Mouse (Mus musculus): ENCODE results near the gene Med16.

The Med16 gene

DNA sequence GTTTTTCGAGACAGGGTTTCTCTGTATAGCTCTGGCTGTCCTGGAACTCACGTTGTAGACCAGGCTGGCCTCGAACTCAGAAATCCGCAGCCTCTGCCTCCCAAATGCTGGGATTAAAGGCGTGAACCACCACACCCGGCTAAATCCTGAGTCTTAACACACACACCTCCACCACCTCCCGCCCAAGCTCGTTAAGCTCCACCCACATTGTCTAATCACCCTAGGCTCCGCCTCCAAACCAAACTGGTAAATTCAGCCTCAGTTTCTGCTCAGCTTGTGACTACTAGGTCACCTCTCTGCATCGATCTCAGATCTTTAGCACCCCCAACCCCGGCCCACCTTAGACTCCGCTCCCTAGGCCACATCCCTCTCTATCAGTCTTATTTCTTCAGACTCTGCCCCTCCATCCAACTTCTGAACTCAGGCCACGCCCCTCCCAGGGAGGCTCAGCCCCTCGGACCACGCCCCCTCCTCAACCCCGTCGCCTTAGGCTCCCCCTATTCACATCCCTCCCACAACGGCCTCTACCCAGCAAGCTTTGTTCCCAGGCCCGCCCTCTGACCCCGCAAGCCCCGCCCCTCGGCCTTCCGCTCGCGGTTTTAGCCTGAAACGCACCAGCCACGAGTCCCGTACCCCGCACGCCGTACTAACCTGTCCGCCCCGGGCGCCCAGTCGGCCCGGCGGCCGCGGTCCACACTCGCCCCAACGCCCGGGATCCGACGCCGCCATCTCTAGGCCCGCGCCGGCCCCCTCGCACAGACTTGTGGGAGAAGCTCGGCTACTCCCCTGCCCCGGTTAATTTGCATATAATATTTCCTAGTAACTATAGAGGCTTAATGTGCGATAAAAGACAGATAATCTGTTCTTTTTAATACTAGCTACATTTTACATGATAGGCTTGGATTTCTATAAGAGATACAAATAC, at the start of gene Med16:
Gene Med16 (minus strand): TSS at position 757 of the 925 bp plus-strand sequence.
- in situ Hi-C loops (cut with MboI, MseI): no loop called here

DNA sequence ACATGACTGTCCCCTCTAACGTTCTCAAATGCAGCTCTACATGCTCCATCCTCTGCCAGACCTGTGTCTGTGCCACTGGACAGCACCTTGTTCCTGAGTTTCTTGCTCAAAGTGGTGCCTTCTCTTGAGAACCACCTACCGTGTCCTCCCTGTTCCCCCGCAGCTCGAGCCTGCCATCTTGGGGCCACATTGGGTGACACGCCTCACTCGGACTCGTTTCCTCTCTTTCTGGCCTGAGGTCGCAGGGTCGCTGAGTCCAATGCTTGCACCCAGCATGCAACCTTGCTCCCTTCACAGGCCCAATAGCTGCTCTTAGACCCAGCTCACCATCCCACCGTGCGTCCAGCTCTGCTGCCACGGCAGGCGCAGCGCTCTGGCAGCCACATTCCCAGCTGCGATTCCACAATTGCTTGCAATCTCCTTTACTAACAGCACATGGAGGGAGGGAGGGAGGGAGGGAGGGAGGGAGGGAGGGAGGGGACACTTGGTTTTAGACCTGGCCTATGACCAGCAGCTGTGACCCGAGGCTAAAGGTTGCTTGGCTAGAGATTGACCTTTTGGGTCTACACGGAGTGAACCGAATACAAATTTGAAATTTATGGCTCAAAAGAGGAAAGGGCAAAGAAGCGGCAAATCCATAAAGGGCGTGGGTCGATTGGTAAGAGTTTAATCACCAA, 49.6 kb upstream of the Med16 start:
- in situ Hi-C loops (cut with MboI, MseI): no loop called here

DNA sequence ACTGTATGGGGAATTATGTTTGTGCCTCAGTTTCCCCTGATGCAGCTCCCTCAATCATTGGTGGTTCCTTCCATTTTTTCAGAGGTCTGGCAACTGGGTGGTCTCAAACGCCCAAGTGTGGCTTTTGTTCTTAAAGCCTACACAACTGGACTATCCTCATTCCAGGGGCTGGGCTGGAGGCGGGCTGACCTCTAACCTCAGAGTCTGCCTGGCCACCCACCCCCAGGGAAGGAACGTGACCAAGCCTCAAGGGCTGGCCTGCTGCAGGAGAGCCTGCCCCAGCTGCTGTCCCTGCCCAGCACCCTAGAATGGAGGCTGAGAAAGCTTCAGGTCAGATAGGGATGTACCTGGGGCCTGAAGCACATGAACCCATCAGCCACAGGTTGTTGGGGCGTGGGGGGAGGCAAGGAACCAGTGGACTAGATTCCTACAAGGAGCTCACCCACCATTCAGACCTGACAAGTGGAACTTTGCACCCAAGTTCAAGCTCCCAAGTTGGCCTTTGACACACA, 48.0 kb upstream of the Med16 start:
- in situ Hi-C loops (cut with MboI, MseI): no loop called here

DNA sequence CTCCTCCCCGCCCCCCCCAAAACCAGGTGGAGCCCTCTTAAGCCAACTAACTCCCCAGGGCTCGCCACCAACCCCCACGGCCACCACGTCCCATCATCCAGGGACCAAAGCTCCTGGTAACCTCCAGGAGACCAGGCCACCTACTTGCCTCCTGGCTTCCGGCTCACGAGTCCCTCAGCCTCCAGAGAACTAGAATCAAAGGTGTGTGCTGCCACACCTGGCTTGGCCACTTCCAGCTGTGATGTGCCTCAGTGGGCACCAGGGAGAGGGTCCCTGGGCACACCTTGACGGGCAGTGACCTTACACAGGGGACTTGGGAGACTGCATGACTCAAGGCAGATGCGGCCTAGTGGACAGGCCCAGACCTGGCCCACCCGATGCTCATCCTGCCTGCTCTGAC, 47.0 kb upstream of the Med16 start:
- in situ Hi-C loops (cut with MboI, MseI): no loop called here

DNA sequence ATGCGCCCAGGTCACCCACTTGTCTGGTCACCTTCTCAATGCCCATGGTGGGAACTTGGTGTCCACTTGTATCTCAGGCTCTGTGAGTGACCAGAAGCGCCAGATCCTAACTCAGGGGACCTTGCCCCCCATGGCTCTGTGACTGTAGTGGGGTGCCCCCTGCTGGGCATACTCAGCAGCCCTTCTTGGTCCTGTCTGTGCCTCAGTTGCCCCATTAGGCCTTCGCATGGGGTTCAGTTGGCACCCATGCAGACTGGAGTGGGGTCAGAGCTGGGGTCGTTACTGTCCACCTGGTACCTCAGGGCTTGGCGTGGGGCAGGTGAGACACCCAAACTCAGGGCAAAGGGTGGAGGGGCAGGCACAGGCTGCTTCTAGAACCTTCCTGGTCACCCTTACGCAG, 45.2 kb upstream of the Med16 start:
- in situ Hi-C loops (cut with MboI, MseI): loop anchor here (5.0 kb wide), 1 partner anchor 67 kb away; the partner anchor contains the start of gene Elane

DNA sequence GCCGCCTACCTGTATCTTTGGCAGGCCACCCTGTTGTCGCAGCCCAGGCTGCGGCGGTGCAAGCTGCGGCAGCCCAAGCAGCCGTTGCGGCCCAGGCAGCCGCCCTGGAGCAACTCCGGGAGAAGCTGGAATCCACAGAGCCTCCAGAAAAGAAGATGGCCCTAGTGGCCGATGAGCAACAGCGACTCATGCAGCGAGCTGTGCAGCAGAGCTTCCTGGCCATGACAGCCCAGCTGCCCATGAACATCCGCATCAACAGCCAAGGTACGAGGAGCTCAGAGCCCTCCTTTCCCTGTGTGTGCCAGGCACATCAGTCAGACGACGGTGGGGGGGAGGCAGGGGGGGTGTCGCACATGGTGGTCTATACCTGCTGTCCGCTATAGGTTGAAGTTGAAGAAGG, 41.9 kb upstream of the Med16 start:
- in situ Hi-C loops (cut with MboI, MseI): loop anchor here (5.0 kb wide), 1 partner anchor 63 kb away; the partner anchor contains the start of gene Elane

DNA sequence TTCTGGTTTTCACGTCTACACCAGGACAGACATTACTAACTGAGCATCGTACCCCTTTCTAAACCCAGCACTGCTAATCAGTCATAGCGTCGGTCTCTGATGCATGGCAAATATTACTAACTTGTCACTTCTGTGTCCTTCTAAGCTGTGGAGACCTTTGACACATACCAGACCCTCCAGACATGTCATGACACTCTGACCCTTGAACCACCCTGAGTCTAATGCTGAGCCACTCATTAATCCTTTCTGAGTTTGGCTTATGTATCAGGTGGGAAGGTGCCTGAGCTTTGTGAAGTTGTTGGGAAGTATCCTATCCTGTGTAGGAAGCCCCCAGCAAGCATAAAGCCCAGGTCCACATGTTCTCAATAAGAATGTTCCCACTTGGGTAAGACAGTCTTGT, 41.1 kb upstream of the Med16 start:
- in situ Hi-C loops (cut with MboI, MseI): loop anchor here (5.0 kb wide), 1 partner anchor 63 kb away; the partner anchor contains the start of gene Elane

DNA sequence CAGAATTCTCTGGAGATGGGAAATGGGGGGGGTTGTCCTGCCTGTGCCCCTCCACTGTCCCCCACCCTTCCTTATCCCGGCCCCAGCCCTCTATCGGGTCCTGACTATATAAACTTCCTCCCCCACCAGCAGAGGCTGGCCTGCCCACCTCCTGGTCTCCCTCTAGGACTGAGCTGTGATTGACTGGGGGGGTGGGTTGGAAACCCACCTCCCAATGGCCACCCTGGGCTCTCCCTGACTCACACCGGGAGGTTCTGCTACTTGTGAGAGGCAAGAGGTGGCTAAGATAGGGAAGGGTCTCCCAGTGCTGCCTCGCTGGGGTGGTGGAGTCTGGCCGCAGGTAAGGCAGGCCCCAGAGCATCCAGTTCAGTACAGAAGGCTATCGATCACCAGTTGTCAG, 38.8 kb upstream of the Med16 start:
- in situ Hi-C loops (cut with MboI, MseI): no loop called here

DNA sequence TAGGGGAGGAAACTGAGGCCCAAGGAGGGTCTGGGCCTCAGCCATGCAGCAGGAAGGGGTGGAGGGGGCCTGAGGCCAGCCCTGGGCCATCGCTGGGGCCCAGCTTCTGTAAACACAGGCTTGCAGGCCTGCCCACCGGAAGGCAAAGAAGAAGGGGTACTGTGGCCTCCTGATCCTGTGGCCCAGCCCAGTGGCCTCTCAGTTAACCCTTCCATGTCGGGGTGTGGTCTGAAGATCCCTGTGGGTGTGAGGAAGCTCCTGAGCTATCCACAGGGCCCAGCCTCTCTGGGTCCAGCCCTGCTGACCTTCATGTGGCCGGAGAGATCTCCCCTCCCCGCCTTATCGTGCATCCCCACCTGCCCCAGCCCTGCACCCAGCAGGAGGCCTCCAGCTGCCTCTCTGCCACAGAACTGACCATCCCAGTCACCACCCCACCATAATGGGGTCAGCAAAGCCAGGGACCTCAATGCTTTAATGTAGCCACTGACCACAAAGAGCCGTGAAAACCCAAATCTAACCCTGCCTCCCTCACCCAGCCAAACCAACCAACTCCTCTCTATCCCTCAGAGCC, 38.1 kb upstream of the Med16 start:
- in situ Hi-C loops (cut with MboI, MseI): no loop called here

DNA sequence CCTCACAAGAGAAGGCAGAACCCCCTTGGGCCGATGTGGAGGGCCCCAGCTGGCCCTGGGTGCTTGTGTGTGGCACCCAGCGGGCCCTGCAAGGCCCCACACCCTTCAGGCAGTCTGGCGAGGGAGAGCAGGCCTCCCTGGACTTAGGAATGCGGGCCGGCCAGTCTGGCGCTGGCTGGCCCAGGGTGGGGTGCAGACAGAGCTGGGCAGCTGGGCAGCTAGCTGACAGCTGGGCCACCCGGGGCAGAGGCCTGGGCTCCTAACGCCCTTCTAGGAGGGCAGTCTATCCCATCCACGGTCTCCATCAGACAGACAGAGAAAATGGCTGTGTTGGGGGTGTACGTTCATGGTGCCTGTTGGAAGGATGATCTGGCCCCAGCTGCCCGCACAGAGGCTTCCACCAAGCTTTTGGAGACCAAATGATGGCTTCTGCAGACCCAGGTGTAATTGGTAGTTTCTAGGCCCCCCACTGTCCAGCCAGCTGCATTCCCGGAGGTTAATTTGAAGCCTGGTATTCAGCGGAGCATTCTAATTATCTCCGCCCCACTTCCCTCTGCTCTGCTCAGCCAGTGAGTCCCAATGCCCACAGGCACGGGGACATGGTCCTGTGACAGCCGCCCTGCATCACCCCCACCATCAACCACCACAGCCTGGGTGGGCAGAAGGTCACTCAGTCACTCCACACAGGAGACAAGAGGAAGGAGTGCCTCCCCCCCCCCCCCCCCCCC, 36.9 kb upstream of the Med16 start:
- in situ Hi-C loops (cut with MboI, MseI): no loop called here

DNA sequence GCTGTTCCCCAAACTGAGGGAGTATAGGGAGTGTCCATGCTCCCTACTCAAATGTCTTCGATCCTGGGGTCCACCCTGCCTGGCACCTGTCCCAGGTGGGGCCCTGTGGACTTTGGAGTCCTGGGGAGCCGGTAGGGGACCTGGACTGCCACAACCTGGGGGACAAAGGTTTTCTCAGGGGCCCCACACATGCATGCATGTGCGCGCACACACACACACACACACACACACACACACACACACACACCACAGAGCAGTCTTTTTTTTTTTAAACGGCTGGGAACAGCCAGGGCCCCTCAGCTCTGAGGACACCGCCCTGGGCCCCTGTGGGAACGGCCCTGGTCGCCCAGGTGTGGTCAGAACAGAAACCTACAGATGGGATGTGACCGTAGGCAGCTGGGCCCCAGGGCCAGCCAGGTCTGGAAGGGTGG, 34.8 kb upstream of the Med16 start:
- in situ Hi-C loops (cut with MboI, MseI): no loop called here

DNA sequence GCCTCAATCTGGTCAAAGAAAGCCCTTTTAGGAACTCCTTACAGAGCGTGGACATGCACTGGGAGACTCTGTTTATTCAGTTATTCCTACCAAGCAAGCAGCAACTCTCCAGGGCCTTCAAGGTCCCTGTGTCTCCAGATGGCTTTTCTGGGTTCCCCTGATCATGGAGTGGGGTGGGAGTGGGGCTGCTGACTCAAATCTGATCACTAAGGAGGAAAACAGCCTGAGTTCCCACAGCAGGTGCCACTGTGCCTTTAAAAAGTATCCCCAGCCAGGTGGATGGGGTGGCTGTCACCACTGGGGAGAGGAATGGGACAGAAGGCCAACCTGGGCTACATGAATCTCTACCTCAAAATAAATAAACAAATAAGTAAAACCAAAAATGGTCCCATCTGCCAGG, 34.3 kb upstream of the Med16 start:
- in situ Hi-C loops (cut with MboI, MseI): no loop called here

DNA sequence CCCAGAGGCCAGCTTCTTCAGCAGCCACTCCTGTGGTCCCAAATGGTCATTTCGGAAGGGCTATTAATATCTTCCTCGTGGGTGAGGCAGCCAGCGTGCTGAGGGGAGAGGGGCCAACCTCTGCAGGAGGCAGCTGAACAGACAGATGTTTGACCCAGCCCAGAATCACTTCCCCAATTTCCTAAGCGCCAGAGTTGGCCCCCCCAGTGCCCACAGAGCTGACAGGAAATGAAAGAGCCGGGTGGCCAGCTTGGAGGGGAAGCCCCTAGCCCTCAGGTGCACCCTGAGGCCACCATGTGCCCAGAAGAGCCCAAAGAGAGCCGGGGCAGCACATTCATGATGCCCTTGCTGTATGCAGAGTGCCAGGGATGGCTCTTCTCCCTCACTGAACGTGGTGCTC, 32.0 kb upstream of the Med16 start:
- in situ Hi-C loops (cut with MboI, MseI): no loop called here

DNA sequence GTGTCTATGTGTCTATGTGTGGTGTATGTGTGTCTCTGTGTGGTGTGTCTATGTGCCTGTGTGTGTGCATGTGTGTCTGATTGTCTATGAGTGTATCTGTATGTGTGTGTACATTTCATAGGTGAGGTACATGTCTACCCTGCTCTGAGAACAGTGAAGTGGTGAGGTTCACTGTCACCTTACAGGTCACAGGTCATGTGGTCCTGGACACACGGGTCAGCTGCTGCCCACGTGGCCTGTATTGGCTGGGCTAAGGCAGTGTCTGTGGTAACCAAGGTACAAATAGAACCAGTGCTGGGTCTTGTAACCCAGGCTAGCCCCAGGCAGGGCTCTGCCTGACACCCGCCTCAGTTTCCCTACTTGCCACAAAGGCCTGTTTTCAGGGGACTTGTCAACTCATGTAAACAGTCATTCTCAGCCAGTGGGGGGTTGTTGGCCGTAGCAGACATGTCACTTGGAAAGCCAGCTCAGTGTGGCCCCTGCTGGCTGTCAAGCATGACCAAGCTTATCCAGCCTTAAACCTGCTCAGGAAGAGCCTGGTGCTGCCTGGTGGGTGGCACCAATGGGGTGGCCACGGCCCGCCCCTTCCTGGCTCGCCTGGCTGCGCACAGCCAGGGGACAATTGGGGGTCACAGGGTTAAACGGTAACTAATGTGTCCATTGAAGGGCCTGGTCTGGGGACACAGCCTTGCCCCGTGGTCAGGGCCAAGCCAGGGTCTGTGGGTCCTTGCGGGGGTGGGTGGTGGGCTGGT, 29.2 kb upstream of the Med16 start:
- in situ Hi-C loops (cut with MboI, MseI): no loop called here

DNA sequence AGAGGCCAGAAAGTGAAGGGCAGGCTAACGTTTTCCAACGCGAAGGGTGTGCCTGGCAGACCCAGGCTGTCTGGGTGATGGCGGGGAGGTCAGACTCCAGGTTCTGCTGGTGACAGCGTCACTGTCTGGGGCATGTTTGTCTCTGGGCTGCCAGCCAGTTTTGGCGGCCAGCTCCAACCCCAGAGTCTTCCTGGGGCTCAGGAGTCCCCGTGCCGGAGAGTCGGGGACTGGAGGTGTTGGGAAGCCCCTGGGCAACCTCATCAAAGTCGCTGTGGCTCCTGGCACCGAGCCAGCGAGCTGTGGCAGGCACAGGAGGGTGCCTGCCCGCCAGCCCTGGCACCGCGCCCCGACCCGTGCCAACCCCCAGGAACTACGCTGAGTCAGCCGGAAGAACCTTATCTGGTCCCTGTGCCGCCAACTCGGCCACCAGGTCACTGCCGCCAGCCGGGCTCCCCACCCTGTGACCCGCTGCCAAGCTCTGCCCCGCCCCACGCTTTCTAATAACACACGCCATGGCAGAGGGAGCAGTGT, 28.3 kb upstream of the Med16 start:
- in situ Hi-C loops (cut with MboI, MseI): no loop called here

DNA sequence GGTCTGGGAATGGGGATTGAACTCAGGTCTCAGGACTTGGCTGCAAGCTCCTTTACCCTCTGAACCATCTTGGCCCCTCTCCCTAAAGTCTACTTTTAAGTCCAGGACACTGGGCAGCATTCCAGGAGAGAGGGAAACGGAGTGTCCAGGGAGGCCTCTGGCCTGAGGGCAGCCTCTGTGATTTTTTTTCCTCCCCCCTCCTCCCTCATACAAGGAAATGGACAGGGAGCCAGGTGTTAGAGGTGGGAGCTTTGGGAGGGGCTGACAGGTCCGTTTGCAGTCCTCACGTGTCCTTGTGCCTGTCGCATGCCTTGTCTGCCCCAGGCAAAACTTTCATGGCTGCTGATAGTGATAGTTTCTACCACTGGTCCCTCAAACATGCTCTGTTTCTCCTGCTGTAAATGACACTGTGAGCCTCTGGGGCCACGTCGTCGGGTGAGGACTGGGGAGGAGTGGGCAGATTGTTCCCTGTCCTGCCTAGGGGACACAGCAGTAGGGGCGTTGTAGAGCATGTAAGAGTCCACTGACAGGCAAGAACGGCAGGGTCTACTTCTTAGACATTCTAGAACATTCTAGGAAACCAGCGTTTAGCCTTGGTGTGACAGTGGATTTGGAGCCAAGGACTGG, 27.7 kb upstream of the Med16 start:
- in situ Hi-C loops (cut with MboI, MseI): no loop called here

DNA sequence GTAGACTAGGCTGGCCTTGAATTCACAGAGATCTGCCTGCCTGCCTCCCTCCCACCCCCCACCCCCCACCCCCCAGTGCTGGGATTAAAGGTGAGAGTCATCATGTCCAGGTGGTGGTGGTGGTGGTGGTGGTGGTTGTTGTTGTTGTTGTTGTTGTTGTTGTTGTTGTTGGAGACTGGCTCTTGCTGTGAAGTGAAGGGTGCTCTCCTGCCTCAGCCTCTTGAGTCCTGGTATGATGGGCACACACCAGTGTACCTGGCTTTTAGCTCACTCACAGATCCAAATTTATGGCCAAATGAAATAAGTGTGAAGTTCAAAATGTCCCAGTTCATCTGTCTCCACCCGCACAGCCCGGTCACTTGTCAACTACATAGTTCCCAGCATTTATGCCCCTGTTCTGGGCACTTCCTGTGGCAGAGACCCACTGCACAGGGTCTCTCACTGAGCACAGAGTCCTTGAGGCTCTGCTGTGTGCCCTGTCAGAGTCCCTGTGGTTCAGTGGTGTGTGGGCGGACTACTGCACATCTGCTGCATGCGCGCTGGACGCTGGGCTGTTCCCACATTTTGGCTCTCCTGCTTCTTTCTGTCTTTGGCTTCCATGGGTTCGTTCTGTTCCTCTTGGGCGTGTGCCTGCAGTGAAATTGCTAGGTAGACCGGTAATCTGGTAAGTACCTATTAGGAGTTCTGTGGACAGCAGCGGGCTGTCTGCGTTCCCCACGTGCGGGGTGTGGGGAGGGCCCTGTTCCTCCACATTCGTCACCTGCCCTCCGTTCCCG, 26.3 kb upstream of the Med16 start:
- in situ Hi-C loops (cut with MboI, MseI): no loop called here

DNA sequence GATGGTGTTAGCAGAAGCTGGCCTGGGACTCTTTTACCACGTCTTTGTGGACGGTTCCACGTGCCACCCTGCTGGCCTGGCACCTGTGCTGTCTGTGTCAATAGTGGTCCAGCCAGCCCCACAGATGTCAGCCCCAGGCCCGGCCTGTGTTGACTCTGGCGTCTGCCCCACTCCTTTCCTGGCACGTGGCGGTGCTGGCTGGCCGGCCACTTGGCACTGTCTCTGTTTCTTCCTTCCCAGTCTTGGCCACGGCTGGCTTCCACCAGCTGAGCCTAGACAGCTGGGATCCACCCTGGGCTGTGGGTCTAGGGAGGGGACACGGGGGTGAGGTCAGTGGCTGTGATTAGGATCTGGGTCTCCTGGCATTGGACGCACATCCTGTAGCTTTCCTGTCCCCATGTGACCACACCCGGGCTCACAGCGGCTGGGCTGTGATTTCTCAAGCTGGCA, 25.6 kb upstream of the Med16 start:
- in situ Hi-C loops (cut with MboI, MseI): no loop called here

DNA sequence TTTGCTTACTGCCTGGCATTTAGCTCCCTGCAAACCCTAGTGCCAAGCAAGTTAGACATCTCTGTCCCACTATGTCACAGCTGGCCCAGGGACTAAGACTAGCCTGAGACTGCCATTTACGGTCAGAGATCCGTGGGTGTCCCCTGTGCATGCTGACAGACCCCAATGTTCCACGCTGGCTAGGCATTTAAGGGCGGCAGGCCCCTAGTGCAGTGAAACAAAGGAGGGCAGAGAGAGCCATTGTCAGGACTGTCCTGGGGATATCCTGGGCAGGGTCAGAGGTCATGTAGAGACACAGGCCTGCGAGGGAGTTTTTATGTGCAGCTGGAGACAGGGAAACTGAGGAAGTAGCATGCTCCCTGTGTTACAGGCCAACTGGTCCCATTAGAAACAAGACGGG, 25.1 kb upstream of the Med16 start:
- in situ Hi-C loops (cut with MboI, MseI): no loop called here
